Mouse (Mus musculus): ENCODE measurements around the gene Lhfp. TPM values are rescaled to one million over a fixed set of nuclear protein-coding genes. Genes with fewer than 3 reads are reported as not detected.

The Lhfp gene
- total RNA-seq, 2 experiments from 2014 or later = 30.6 to 34.5 TPM

DNA sequence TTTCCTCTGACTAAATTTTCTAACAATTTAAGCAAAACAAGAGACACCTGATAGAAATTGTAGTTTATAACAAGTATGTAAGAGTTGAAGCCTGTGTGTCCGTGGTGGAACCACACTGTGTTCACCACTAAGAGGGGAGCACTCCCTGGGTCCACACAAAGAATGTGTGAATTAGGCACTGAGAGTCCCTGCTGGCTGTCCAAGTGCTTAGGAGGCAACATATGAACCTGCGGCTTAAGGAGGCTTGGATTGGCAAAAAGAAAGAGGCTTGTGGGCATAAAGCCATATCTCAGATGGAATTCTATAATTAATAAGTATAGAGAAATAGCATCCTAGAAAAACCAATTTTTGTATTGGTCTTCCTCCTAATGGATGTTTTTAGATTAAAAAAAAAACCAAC lies 104.2 kb downstream of the Lhfp start:
- intact Hi-C loops (cut with DNase I) = no loop called here

DNA sequence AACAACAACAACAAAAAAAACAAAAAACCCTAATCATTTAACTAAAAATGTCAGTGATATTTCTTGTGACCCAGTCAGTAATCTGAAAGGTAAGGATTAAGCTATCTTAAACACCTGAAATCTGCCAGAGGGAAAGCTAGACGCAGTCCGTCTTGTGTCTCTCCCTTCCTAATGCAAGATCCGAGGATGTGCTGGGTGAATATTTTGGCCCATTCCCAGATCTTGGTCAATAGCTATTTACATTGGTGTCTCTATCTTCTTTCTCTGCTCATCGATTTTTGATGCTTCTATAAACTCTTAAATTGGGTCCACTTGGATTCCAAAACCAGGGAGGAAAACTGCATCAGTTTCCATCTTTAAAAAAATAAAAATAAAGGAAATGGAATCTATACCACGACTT lies 104.6 kb downstream of the Lhfp start:
- intact Hi-C loops (cut with DNase I) = no loop called here
- DNase-seq (ENCODE audit: low spot score in 2 of 2) = no peak

More for the DNA sequence above, 104.2 kb downstream of the Lhfp start:
- no peak for DNase-seq (ENCODE audit: low spot score in 2 of 2)

DNA sequence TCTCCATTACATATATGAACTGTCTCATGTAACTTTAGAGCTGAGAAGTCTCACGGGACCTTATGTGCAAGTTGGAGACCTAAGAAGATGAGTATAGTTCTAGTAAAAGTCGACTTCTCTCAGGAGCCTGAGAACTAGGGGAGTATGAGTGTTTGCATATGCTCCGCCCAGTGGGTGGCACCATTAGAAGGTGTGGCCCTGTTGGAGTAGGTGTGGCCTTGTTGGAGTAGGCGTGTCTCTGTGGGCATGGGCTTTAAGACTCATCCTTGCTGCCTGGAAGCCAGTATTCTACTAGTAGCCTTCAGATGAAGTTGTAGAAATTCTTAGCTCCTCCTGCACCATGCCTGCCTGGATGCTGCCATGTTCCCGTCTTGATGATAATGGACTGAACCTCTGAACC lies 105.7 kb downstream of the Lhfp start:
- no peak for DNase-seq (ENCODE audit: low spot score in 2 of 2)
- intact Hi-C loops (cut with DNase I) = no loop called here

GRCm38 (mm10) chr3:53148751-53149150 lies 107.4 kb downstream of the Lhfp start:
- intact Hi-C loops (cut with DNase I) = no loop called here
- no peak for DNase-seq (ENCODE audit: low spot score in 2 of 2)

DNA sequence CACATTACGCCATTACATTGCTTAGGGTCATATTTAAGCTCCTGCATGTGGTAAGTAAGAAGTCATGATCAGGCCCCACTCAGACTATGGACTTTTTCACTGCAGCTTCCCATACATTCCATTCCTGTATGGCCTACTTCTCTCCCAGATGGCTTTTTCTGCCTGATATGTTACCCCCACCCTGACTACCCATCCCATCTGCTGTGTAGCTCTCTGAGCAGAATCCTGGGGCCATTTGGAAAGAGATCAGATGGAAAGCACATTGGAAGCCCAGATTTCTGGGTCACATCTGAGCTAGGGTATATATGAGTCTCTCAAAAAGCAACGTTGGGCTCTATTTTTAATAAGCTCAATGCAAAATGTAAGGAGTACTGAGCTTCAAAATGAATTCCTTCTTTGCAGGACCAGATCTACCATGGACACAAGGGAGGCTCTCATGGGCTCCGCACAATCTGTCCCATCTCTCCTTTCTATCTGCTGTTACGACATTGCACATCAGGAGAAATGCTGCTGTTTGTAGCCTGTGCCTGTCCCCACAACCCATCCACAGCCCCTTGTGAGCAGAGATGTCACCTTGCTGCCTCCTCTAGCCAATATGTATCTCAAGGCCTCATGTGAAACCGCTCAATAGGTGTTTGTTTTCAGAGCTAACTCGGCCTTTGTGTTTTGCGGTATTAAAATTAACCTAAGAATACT lies 108.4 kb downstream of the Lhfp start:
- peak in 1 of 2 experiments; percentile 65 for DNase-seq (ENCODE audit: low spot score in 2 of 2)
- intact Hi-C loops (cut with DNase I) = no loop called here

DNA sequence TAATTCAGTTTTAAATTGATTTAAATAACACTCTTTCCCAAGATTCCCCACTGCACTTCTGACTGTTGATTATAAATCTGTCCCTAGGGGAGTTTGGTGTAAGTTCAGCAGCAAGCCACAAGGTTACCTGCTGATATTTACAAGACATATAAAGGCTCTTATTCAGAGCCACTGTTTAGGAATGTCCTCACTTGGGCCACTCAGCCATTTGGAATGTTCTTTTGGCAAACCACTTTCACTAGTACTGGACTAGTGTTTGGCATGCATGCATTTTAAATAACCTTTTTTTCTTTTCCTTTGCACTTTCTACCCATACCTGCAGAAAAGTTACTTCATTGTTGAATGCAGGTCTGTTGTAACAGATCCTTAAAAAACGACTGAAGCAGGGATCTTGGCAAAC lies 109.8 kb downstream of the Lhfp start:
- DNase-seq (ENCODE audit: low spot score in 2 of 2) = no peak
- intact Hi-C loops (cut with DNase I) = no loop called here

GRCm38 (mm10) chr3:53151607-53152006 lies 110.3 kb downstream of the Lhfp start:
- intact Hi-C loops (cut with DNase I) = no loop called here

DNA sequence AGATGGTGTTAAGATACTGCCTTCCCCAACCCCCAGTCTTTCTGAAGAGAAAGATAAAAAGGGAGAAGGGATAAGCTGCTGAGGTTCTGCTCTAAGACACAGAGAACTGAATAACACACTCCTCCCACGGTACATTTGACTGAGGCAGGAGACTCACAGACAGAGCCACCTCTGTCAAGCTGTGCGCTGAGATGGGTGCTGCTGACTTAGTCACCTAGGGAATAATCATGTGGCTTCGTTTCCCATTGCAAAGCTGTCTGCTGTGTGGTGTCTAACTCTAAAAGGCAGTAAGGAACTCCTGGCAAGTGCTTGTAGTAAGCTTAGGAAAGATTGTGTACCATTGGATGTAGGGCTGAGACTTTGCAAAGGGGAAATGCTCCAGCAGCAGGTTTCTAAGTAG lies 120.6 kb downstream of the Lhfp start:
- intact Hi-C loops (cut with DNase I) = loop anchor here (5.0 kb wide), 2 partner anchors 120 to 215 kb away; partner anchors contain the start of gene Lhfp
- peak; percentile 23 to 91 for DNase-seq (ENCODE audit: low spot score in 2 of 2)

More at GRCm38 (mm10) chr3:53151607-53152006, 110.3 kb downstream of the Lhfp start:
- DNase-seq (ENCODE audit: low spot score in 2 of 2) = no peak

DNA sequence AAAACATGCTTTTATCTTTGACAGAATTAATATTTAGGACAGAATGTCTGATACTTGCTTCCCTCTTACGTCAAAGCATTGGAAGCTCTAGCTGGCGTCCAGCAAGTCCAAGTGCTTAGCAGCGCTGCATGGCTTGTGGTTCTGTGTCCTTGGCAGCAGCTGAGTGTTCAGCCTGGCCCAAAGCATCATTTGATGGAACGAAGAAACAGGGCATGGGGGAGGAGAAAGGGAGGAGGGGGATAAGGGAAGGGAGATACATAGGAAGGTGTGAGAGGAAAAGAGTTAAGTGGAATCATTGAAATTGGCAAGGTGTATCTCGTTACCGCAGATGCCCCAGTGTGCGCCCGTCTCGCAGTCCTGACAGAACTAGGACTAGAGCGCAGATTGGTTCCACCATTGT lies 124.0 kb downstream of the Lhfp start:
- intact Hi-C loops (cut with DNase I) = loop anchor here (5.0 kb wide), 1 partner anchor 1683 kb away; the partner anchor contains the start of gene Rab33b
- peak; percentile 18 to 36 for DNase-seq (ENCODE audit: low spot score in 2 of 2)

- DNase-seq (ENCODE audit: low spot score in 2 of 2) = no peak
- intact Hi-C loops (cut with DNase I) = loop anchor here (5.0 kb wide), 1 partner anchor 1684 kb away; the partner anchor contains the start of gene Rab33b
Measured at GRCm38 (mm10) chr3:53166001-53166400, 124.7 kb downstream of the Lhfp start.

GRCm38 (mm10) chr3:53169486-53169885 lies 128.2 kb downstream of the Lhfp start:
- intact Hi-C loops (cut with DNase I) = loop anchor here (5.0 kb wide), 1 partner anchor 1687 kb away; the partner anchor contains the start of gene Rab33b
- DNase-seq (ENCODE audit: low spot score in 2 of 2) = peak in 1 of 2 experiments; percentile 54

- intact Hi-C loops (cut with DNase I) = no loop called here
Measured at GRCm38 (mm10) chr3:53173310-53174063, 132.2 kb downstream of the Lhfp start.

DNA sequence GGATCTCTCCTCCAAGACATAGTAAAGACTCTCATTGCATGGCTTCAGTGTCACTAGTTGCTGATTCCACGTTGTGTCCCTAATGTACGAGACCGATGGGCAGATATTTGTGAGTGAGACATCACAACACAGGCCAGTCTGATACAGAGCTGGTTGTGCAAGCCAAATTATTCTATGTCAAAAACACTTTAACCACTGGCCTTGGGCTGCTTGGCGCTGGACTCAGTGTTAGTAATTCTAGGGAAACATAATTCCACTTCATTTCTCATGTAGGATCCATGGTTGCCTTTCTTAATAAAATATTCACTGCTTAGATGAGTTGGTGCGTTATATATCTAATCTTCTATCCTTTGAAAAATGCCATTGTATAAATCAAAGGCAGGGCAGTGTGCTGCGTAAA lies 138.6 kb downstream of the Lhfp start:
- no peak for DNase-seq (ENCODE audit: low spot score in 2 of 2)
- intact Hi-C loops (cut with DNase I) = no loop called here

More at GRCm38 (mm10) chr3:53173310-53174063, 132.2 kb downstream of the Lhfp start:
- no peak for DNase-seq (ENCODE audit: low spot score in 2 of 2)

- intact Hi-C loops (cut with DNase I) = no loop called here
- no peak for DNase-seq (ENCODE audit: low spot score in 2 of 2)
Measured at GRCm38 (mm10) chr3:53185439-53185838, 144.1 kb downstream of the Lhfp start.

GRCm38 (mm10) chr3:53193441-53193840 lies 152.1 kb downstream of the Lhfp start:
- DNase-seq (ENCODE audit: low spot score in 2 of 2) = no peak
- intact Hi-C loops (cut with DNase I) = no loop called here

GRCm38 (mm10) chr3:53195666-53196107 lies 154.4 kb downstream of the Lhfp start:
- DNase-seq (ENCODE audit: low spot score in 2 of 2) = no peak

GRCm38 (mm10) chr3:53200175-53200574 lies 158.8 kb downstream of the Lhfp start:
- no peak for DNase-seq (ENCODE audit: low spot score in 2 of 2)
- intact Hi-C loops (cut with DNase I) = no loop called here

More at GRCm38 (mm10) chr3:53195666-53196107, 154.4 kb downstream of the Lhfp start:
- intact Hi-C loops (cut with DNase I) = no loop called here

DNA sequence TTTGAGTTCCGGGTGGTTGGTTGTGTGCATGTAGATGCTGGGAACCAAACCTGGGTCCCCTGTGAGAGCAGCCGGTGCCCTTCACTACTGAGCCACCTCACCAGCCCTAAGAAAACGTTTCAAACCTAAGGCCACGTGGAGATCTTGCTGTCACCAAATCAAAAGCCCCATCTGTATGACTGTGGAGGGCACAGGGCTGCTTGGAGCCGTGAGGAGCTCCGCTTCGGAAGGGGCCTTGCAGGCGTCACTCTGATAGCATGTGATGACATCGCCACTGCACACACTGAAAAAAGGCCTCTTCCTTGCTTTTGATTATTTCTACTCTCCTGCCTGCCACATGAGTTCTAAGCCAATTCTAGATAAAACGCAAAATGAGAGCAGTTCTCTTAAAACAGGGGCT lies 159.5 kb downstream of the Lhfp start:
- no peak for DNase-seq (ENCODE audit: low spot score in 2 of 2)
- intact Hi-C loops (cut with DNase I) = no loop called here

DNA sequence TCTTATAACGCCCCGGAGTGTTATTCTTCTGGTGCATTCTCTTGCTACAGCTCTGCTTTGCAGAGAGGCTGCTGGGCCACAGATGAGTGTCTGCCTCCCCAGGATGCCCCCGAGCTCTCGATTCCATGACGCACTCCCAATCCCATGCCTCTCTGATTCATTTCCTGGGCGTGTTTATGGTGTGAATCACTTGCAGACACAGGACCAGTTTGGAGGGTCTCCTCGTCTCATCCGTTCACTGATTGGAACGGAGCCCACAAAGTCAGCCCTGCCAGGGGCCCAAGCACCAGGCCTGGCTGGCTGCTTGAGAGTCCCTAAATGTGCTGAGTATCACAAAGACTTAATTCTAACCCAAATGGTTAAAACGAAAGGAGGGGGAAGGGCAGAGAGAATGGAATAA lies 160.3 kb downstream of the Lhfp start:
- intact Hi-C loops (cut with DNase I) = no loop called here
- DNase-seq (ENCODE audit: low spot score in 2 of 2) = no peak

DNA sequence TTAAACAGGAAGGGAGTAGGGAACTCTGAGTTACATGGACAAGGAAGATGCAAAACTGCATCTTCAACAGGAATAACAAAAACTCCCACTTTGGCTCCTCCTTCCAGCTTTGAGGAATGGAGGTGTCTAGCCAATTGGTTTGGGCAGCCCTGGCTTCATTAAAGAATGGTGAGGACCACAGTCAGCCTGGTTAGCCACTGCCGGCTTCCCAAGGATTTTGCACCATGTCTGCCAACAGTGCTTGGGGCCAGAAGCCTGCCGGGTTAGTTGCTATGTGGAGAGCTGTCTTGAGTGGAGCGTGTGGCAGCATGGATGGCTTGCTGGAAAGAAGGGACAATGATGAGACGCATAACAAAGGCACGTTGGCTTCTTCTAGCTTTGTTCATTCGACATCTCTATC lies 160.9 kb downstream of the Lhfp start:
- DNase-seq (ENCODE audit: low spot score in 2 of 2) = no peak
- intact Hi-C loops (cut with DNase I) = no loop called here

GRCm38 (mm10) chr3:53202698-53203097 lies 161.4 kb downstream of the Lhfp start:
- intact Hi-C loops (cut with DNase I) = no loop called here

More at GRCm38 (mm10) chr3:53202698-53203097, 161.4 kb downstream of the Lhfp start:
- no peak for DNase-seq (ENCODE audit: low spot score in 2 of 2)

Data from left cerebral cortex, postnatal 25 days (tissue).